Mouse (Mus musculus) 3T3-L1 (cell line): ENCODE measurements around the gene Fabp1.

ENCODE experiments used
- DNase-seq: peaks from one replicate; pipeline ENCODE4 v3.0.0-alpha.2; 2015; ENCODE audit warnings: low read depth, low spot score

Fabp1 gene

DNA sequence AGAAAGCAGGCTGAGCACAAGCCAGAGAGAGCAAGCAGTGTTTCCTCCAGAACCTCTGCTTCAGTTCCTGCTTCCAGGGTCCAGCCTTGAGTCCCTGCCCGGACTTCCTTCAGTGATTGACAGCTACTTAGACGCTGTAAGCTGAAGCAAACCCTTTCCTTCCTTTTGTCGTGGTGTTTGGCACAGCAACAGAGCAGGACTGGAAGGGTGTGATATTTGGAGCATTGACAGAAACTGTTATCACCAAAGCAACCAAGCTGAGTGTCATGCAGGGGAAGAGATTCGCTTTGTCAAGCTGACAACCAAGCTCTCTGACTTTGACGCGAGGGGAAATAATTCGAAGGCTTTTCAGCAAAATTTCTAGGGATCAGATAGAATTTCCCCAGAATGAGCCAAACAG, 12.3 kb downstream of the Fabp1 start:
- no peak for DNase-seq

DNA sequence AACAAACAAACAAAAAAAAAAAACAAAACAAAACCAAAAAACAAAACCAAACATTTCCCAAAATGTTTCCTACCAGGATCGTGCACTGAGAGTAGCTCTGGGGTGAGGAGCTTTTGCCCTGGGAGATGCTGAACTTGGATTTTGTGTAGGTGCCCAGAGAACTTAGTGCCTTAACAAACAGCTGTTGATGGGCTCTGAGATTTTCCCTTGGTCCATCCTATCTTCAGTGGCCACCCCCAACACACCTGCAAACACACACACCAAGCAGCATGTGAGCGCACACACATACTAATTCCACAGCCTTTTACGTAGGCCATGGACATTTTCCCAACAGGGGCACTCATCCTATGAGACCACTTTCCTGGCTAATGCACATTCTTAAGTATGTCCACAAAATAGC, 12.8 kb downstream of the Fabp1 start:
- DNase-seq = no peak

DNA sequence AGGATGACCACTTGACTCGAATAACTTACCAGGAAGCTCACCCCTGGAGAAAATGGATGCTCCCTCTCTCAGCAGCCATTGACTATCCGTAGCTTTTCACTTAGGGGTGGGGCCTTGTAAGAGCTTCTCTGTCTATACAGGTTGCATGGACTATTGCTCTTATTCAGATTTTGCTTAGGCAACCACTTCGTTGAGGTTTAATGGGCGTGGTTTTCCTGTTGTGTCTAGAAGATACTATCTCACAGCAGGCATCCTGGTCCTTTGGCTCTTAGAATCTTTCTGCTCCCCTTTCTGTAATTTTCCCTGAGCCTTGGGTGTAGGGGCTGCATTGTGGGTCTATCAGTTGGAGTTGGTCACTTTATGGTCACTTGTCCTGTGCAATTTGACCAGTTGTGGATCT, 21.9 kb downstream of the Fabp1 start:
- DNase-seq = no peak

DNA sequence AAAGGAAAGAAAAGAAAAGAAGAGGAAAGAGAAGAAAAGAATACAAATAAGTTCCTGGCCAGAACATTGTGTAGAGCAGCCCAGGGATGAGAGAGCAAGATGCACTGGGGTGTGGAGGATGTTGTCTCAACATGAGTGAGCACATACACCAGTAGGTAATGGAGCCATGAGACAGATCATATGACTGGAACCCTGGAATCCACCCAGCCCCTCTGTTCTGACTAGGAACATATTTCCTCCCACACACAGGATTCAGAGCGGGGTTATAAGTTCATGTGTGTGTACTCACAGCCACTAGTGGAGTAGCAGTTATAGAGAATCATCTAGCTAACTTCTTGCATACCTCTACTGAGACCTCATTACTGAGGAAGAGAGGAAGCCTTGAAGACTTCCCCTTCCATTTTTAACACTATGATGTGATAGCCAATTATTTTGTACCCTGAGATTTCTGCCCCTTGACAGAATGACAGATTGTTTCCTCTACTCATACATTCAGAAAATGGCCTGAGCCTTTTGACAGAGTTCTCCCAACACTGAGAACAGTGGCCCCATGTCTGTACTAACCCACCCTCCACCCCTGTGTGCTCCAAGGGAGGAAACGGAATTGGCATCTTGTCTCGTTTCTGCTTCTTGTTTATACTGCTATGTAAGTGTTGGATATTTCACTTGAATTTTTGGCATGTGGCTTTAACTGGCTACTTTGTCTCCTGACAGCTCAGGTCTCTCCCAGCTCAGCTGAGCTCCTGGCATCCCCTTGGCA, 24.7 kb downstream of the Fabp1 start:
- peak; percentile 50 for DNase-seq

DNA sequence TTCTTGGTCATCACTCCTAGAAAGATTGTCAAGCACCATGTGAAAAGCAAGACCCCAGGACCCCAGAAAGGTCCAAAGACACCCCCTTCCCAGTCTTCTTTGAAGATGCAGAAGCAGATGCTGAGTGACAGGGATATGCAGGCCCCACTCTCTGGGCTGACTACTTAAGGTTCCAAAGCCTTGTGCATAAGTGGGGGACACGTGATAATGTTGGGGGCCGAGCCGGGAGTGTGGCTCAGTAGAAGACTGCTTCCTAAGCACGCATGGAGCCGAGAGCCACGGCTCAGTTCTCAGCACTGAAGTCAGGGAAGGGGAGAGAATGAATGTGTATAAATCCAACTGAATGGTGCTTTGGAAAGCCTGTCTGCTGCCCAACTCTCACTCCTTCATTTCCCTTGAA, 26.9 kb downstream of the Fabp1 start:
- DNase-seq = no peak

DNA sequence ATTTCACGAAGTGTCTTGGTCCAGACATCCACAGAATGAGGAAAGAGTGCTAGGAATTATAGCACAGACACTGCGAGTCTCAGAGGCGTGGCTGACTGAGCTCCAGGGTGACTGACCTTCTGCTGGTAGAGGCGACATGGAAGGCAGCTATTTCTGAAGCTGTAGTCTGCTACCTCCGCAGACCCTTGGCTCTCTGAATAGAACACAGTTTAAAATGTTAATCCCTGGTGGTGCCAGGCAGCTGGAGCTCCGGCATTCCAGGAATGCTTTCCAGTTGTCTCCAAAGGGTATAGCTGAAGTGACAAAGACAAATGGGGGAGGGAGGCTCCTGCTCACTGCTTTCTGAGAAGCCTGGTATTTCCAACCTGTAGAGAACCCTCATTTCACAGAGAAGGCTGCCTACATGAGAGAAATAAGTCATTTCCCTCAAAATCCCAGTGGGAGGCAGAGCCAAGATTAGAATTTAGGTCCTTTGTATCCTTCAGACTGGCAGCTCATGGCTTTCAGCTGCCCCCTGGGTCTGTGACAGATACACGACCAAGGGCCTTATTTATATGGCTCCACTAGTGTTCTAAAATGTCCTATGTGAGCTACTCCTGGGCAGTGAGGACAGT, 27.6 kb downstream of the Fabp1 start:
- DNase-seq = peak; percentile 27

DNA sequence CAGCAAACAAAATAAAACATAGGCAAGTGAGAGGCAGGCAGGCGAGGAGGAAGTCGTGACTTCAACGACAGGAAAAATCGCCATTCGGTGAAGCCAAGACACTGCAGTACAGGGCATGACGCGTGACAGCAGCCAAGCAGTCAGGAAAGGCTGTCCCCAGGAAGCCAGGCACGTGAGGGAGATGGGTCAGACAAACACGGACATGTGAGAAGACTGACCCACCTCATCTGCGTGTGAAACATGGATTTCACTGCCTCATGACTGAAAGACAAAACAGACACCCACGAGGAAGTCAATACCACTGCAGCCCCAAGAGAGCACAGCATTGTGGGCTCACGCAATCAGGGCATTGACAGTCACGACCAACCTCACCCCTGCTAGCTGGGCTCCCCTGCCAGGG, 35.5 kb downstream of the Fabp1 start:
- no peak for DNase-seq

DNA sequence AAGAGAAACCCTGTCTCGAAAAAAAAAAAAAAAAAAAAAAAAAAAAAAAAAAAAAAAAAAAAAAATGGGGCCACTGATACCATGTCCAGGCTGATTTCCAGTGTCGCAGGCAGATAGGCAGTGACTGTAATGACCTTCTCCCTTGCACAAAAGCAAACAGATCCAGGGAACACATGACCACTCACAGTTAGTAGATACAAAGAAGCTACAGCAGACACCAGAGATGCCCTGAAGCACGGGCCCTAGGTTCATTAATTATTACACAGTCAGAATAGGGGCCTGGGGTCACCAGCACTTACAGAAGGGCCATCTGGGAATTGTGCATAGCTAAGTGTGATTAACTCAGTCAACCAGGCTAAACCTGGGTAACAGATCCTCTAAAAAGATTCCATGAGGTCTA, 36.3 kb downstream of the Fabp1 start:
- no peak for DNase-seq

DNA sequence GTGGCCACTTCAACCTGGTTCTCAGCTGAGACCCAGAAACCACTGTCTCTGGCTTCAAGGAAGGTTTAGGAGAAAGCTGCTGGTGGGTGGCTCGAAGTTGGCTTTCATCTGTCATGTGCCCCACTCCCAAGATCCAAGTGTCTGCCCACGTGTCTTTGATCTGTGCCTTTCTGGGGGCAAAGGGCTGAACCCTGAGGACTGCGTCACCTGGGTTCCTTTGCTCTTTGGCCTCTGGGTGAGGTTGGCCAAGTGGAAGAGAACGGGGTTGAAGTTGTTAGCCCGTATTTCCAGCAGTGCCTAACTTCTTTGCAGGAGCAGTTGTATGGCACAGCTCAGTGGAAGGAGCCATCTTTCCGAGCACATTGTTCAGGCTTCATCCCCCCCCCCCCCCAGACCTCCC, 36.9 kb downstream of the Fabp1 start:
- DNase-seq = no peak

DNA sequence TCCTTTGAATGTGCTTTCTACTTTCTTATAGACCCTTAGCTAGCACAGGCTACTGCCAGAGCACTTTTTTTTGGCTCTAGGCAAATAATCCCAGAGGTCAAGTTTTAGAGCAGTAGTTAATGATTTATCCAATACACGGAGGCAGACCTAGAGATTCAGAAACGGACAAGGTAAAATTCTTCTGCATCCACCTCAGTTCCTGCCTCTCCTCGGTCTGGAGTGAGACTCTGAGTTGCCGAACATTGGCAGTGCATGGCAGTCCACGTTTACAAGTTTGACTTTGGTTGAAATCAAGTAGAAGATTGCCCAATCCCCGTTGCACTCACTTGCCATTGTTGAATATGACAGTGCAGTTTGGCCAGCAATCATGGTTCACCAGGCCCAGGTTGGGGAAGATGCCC, 37.4 kb downstream of the Fabp1 start:
- no peak for DNase-seq

DNA sequence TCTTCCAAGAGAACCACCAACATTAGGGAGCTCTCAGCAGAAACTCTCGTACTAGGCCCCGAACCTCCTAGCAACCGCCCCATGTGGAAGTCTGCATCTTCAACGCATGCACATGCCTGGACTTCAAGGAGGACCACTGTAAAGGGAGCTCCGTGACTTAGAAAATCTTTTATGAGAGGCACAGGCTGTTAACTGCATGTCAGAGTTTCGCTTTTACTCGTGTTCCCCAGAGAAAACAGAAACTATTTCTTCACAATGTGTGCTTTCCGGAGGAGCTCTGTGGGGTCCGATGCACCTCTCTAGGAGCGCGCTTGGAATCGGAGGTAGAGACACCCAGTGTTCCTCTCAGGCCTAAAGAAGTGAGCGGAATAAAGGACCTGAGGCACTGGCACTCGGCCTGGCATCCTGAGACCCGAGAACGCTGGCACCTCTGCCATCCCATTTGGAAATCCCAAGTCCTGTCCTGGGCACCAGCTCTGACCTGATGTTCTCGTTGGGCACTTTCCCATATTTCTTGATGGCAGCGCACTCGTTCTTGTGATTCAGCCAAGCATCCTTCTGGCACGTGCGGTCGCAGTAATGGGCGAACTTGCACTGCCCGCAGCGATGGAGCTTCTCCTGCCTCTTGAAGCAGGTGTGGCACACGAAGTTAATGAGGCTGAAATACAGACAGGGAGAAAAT, 39.6 kb downstream of the Fabp1 start:
- DNase-seq = no peak

DNA sequence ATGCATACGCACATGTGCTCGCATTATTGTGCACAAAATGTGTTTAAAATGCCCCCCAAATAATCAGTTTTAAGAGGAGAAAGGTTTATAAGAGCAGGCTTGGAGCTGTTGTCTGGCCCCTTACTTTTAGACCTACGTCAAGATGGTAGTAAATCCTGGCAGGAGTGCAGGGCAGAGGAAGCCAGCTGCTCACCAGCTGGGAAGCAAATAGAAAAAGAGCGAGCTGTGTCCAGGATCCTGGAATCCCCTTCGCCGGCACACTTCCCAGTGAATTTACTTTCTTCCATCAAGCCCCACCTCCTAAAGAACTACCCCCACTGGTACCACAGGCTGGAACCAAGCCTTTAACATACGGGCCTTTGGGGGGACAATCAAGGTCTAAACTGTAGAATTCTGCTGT, 41.2 kb downstream of the Fabp1 start:
- DNase-seq = no peak

DNA sequence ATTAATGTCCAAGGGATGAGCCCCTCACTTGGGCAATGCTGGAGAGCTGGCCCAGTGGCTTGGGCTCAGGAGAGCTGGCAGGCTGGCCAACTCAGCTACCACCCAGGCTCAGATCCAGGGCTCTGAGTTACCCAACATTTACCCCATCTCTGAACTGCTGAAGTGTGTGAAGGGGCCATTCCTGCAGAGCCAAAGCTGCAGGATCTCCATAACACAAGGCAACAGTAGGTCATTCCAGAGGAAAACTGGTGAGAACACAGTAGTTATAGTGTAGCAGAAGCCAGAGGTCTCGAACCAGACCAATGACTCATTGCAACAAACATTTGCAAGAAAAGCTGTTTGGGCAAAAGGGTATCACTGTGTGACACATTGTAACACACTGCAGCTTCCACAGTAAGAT, 43.2 kb downstream of the Fabp1 start:
- DNase-seq = peak; percentile 49

DNA sequence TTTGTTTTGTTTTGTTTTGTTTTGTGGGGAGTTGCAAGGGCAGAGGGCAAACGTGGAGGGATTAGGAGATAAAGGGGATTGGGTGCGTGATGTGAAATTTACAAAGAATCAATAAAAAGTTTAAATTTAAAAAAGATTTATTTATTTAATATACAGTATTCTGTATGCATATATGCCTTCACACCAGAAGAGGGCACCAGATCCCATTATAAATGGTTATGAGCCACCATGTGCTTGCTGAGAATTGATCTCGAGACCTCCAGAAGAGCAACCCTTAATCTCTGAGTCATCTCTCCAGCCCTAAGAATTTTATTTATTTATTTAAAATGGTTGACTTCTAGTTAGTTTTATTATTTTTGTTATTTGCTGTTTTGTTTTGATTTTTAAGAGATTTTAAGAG, 43.6 kb downstream of the Fabp1 start:
- DNase-seq = peak; percentile 29

DNA sequence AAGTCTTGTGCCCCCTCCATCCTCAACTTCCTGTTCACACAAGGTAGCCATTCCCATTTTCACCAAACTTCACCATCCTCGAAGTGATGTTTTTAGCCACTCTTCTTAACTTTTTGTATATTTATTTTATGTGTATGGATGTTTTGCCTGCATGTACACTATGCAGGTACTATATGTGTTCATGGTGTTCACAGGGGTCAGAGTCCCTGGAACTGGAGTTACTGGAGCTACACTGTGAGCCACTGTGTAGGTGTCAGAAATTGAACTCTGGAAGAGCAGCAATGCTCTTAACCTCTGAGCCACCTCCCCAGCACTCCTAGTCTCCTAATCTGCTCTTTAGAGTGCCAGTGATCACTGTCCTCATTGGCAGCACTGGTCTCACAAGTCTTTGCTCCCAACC, 48.8 kb downstream of the Fabp1 start:
- no peak for DNase-seq

DNA sequence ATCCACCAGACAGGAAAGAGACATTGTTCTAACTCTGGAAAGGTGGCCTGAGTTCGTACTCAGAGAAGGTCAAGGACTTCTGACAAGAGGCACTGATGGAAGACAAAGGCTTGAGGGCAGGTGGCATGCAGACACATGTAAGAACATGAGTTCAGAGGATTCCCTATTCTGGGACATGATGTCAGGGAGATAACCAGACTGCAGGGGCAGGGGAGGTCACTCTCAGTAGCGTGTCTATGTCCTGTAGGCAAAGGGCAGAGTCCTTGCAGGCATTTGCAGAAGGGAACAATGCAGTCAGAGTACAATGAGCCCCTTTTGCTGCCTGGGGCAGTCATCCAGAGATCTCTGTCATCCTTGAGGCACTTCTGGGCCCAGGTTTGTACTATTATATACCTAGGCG, 50.0 kb downstream of the Fabp1 start:
- DNase-seq = no peak

DNA sequence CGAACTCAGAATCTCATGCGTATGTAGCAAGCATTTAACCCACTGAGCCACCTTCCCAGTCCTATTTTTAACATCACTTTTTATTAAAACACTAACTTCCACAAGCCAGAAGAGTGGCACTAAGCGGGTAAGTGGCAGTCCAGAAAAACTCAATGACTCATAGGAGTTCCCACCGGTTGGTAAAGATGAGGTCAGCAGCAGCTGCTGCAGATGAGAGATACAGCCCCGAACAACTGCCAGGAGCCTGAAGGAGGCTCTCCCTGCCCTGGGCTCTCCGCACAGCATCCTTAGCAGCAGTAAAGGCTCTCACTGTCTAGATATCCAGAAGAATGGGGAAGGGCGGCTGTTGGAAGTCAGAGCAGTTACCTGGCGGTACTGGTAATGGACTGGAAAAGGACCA, 51.3 kb downstream of the Fabp1 start:
- DNase-seq = peak; percentile 59

DNA sequence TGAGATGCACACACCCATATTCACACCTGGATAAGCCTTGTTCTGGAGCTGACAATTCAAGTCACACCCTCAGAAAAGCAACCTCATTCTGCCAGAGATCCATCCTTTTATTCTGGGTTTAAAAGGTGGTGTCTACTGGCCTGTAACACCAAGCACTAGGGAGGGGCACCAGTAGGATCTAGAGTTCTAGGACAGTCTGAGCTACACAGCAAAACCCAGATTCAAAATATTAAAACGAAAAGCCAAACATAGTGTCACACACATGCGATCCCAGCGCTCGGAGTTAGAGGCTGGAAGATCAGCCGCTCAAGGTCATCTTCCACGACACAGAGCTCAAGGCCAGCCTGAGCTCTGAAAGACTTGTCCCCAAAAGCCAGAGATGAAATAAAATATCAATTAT, 54.8 kb downstream of the Fabp1 start:
- no peak for DNase-seq
